In the genomic region with DNA sequence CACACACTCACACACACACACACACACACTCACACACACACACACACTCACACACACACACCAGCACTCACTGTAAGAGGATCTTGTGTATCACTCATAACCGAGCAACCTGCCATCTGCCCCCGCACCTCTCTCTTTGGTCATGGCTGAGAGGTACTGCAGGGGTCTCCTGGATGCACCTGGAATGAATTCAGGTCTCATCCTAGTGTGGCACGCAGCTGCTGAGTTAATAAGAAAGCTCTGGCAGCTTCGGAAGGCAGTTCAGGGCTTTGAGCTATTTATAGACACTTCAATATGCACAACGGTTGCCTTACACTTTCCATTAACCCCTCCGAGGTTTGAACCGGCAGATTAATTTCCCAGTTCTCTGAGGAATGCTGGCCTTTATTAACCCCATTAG, we compare ENCODE assay signal across 15 mouse cellular contexts.
A peak's percentile ranks its signal among the peaks of the same experiment; 100 is the strongest.
DNase-seq lines count a peak whose midpoint lies in the region; ATAC-seq and TF ChIP-seq lines count a peak whose summit lies in the region.
"Had no signal": no experiment of that assay in that cellular context is flagged by ENCODE, and none has a peak within 500 bp of the region (broad histone marks: within the 10 kb centered on the region; RNA-seq: fewer than 3 reads in every experiment).

No protein-coding gene starts in this region.

- intact Hi-C loops in heart, adult 2 months (cut with DNase I) = loop anchor here (5.0 kb wide), 1 partner anchor 108 kb away; no protein-coding TSS in a partner anchor

- no peaks in the 10 kb centered on the region for H3K9me3 ChIP-seq in forebrain, embryonic 14.5 days (replicated peaks; ENCODE audit: control insufficient read depth, low read length)
- no peaks in the 10 kb centered on the region for H3K9me3 ChIP-seq in forebrain, embryonic 12.5 days
- H3K9me3 ChIP-seq in heart, embryonic 15.5 days (replicated peaks) = no peaks in the 10 kb centered on the region
- no peaks in the 10 kb centered on the region for H3K9me3 ChIP-seq in limb, embryonic 11.5 days (ENCODE audit: control insufficient read depth, low read length)
- no peaks in the 10 kb centered on the region for H3K9me3 ChIP-seq in limb, embryonic 10.5 days (replicated peaks)
- peaks cover 9% of the 10 kb centered on the region for H3K9me3 ChIP-seq in limb, embryonic 12.5 days
- H3K9me3 ChIP-seq: lung, embryonic 15.5 days had no signal

- no peak for TF ChIP-seq EP300 in heart, adult 2 months (IDR thresholded peaks at IDR 0.05; ENCODE audit: insufficient read depth, low read depth, low read length)

- peak; percentile 56 for DNase-seq in forebrain, embryonic 14.5 days (ENCODE audit: low spot score)
- DNase-seq in heart, adult 2 months = no peak
- DNase-seq in limb, embryonic 11.5 days (ENCODE audit: low spot score) = peak; percentile 38
- DNase-seq in limb, embryonic 10.5 days (ENCODE audit: low spot score) = no peak
- DNase-seq in layer of hippocampus, adult 2 months (ENCODE audit: low spot score in 2 of 2) = no peak
- DNase-seq: adrenal gland, postnatal 36 days; cerebellum, postnatal 25 days; kidney, adult 18-20 months had no signal

- no peak for TF ChIP-seq CTCF in heart, adult 2 months (IDR thresholded peaks at IDR 0.05)
- no peak for TF ChIP-seq CTCF in layer of hippocampus, adult 2 months (conservative IDR thresholded peaks at IDR 0.05)

- no peak overlapping the region for H3K4me3 ChIP-seq in forebrain, embryonic 14.5 days (ENCODE audit: low read depth, low read length)
- no peak overlapping the region for H3K4me3 ChIP-seq in forebrain, embryonic 12.5 days (replicated peaks)
- no peak overlapping the region for H3K4me3 ChIP-seq in heart, embryonic 15.5 days
- no peak overlapping the region for H3K4me3 ChIP-seq in heart, adult 2 months
- no peak overlapping the region for H3K4me3 ChIP-seq in limb, embryonic 11.5 days (ENCODE audit: low read depth, low read length)
- no peak overlapping the region for H3K4me3 ChIP-seq in limb, embryonic 10.5 days
- no peak overlapping the region for H3K4me3 ChIP-seq in limb, embryonic 12.5 days (replicated peaks)
- H3K4me3 ChIP-seq in layer of hippocampus, adult 2 months = no peak overlapping the region
- H3K4me3 ChIP-seq: lung, embryonic 15.5 days had no signal

- no peaks in the 10 kb centered on the region for H3K36me3 ChIP-seq in forebrain, embryonic 14.5 days (ENCODE audit: control insufficient read depth, insufficient read depth, low read length)
- no peaks in the 10 kb centered on the region for H3K36me3 ChIP-seq in forebrain, embryonic 12.5 days (replicated peaks)
- H3K36me3 ChIP-seq in heart, embryonic 15.5 days = no peaks in the 10 kb centered on the region
- H3K36me3 ChIP-seq in heart, adult 2 months (ENCODE audit: control insufficient read depth, insufficient read depth, low read length) = no peaks in the 10 kb centered on the region
- no peaks in the 10 kb centered on the region for H3K36me3 ChIP-seq in limb, embryonic 11.5 days (ENCODE audit: control insufficient read depth, insufficient read depth, low read length)
- no peaks in the 10 kb centered on the region for H3K36me3 ChIP-seq in limb, embryonic 10.5 days
- no peaks in the 10 kb centered on the region for H3K36me3 ChIP-seq in limb, embryonic 12.5 days
- H3K36me3 ChIP-seq: lung, embryonic 15.5 days had no signal

- no peaks in the 10 kb centered on the region for H3K79me2 ChIP-seq in heart, adult 2 months (replicated peaks; ENCODE audit: control insufficient read depth, insufficient read depth, low read length)

- ATAC-seq in forebrain, embryonic 14.5 days = no peak
- ATAC-seq in forebrain, embryonic 12.5 days (ENCODE audit: low FRiP score) = no peak
- ATAC-seq in heart, embryonic 15.5 days (replicated peaks; ENCODE audit: insufficient number of reproducible peaks, insufficient read depth, low FRiP score, low read depth) = no peak
- no peak for ATAC-seq in limb, embryonic 11.5 days (ENCODE audit: insufficient number of reproducible peaks, low FRiP score, low TSS enrichment, low read depth)
- peak; percentile 64; the same call in 1 of the 2 replicates for ATAC-seq in limb, embryonic 12.5 days (ENCODE audit: insufficient number of reproducible peaks, insufficient read depth, low FRiP score, low TSS enrichment, low read depth)
- ATAC-seq: Patski had no signal

- no peak overlapping the region for H3K27ac ChIP-seq in forebrain, embryonic 14.5 days (ENCODE audit: low read depth, low read length)
- H3K27ac ChIP-seq in forebrain, embryonic 12.5 days = no peak overlapping the region
- no peak overlapping the region for H3K27ac ChIP-seq in heart, embryonic 15.5 days
- no peak overlapping the region for H3K27ac ChIP-seq in heart, adult 2 months
- H3K27ac ChIP-seq in limb, embryonic 11.5 days (replicated peaks; ENCODE audit: low read depth, low read length) = no peak overlapping the region
- no peak overlapping the region for H3K27ac ChIP-seq in limb, embryonic 10.5 days
- no peak overlapping the region for H3K27ac ChIP-seq in limb, embryonic 12.5 days
- no peak overlapping the region for H3K27ac ChIP-seq in layer of hippocampus, adult 2 months
- H3K27ac ChIP-seq: hindbrain, embryonic 14.5 days; lung, embryonic 15.5 days had no signal

- no peak overlapping the region for H3K4me2 ChIP-seq in forebrain, embryonic 14.5 days (ENCODE audit: low read length)
- H3K4me2 ChIP-seq in forebrain, embryonic 12.5 days = no peak overlapping the region
- H3K4me2 ChIP-seq in heart, embryonic 15.5 days = peak overlapping the region; percentile 25; the same call in 1 of the 2 replicates
- H3K4me2 ChIP-seq in limb, embryonic 11.5 days (ENCODE audit: low read depth, severe bottlenecking) = no peak overlapping the region
- no peak overlapping the region for H3K4me2 ChIP-seq in limb, embryonic 12.5 days
- H3K4me2 ChIP-seq: hindbrain, embryonic 14.5 days; liver, embryonic 11.5 days; lung, embryonic 15.5 days had no signal

- TF ChIP-seq POLR2A in heart, adult 2 months (IDR thresholded peaks at IDR 0.05; ENCODE audit: insufficient read depth, low read depth, low read length) = no peak

- no peaks in the 10 kb centered on the region for H3K4me1 ChIP-seq in forebrain, embryonic 14.5 days (ENCODE audit: control insufficient read depth, insufficient read depth, low read length)
- H3K4me1 ChIP-seq in forebrain, embryonic 12.5 days = no peaks in the 10 kb centered on the region
- peaks cover 7% of the 10 kb centered on the region for H3K4me1 ChIP-seq in heart, embryonic 15.5 days (replicated peaks)
- no peaks in the 10 kb centered on the region for H3K4me1 ChIP-seq in heart, adult 2 months (ENCODE audit: control insufficient read depth, insufficient read depth, low read length)
- no peaks in the 10 kb centered on the region for H3K4me1 ChIP-seq in limb, embryonic 11.5 days (ENCODE audit: control insufficient read depth, insufficient read depth, low read length)
- H3K4me1 ChIP-seq in limb, embryonic 10.5 days = peaks cover 6% of the 10 kb centered on the region
- peaks cover 7% of the 10 kb centered on the region for H3K4me1 ChIP-seq in limb, embryonic 12.5 days (replicated peaks)
- H3K4me1 ChIP-seq: lung, embryonic 15.5 days had no signal

- WGBS in forebrain, embryonic 14.5 days = 50% methylated on average over 7 of the region's 7 CpGs
- 62% methylated on average over 7 of the region's 7 CpGs for WGBS in forebrain, embryonic 12.5 days
- 32% methylated on average over 7 of the region's 7 CpGs for WGBS in heart, embryonic 15.5 days
- 35% methylated on average over 7 of the region's 7 CpGs for WGBS in heart, adult 2 months
- WGBS in limb, embryonic 11.5 days = 20% methylated on average over 7 of the region's 7 CpGs
- 52% methylated on average over 7 of the region's 7 CpGs for WGBS in limb, embryonic 10.5 days
- WGBS in limb, embryonic 12.5 days = 21% methylated on average over 7 of the region's 7 CpGs

- no peaks in the 10 kb centered on the region for H3K27me3 ChIP-seq in forebrain, embryonic 14.5 days (replicated peaks; ENCODE audit: control insufficient read depth, insufficient read depth, low read length)
- H3K27me3 ChIP-seq in forebrain, embryonic 12.5 days = no peaks in the 10 kb centered on the region
- no peaks in the 10 kb centered on the region for H3K27me3 ChIP-seq in heart, embryonic 15.5 days
- no peaks in the 10 kb centered on the region for H3K27me3 ChIP-seq in heart, adult 2 months (ENCODE audit: control insufficient read depth, insufficient read depth, low read length)
- no peaks in the 10 kb centered on the region for H3K27me3 ChIP-seq in limb, embryonic 11.5 days (ENCODE audit: control insufficient read depth, insufficient read depth, low read length)
- no peaks in the 10 kb centered on the region for H3K27me3 ChIP-seq in limb, embryonic 10.5 days (ENCODE audit: low read depth, poor library complexity, severe bottlenecking)
- no peaks in the 10 kb centered on the region for H3K27me3 ChIP-seq in limb, embryonic 12.5 days
- H3K27me3 ChIP-seq: lung, embryonic 15.5 days had no signal

- H3K9ac ChIP-seq in forebrain, embryonic 14.5 days (ENCODE audit: low read length) = no peak overlapping the region
- H3K9ac ChIP-seq in forebrain, embryonic 12.5 days = no peak overlapping the region
- no peak overlapping the region for H3K9ac ChIP-seq in heart, embryonic 15.5 days
- no peak overlapping the region for H3K9ac ChIP-seq in heart, adult 2 months (ENCODE audit: low read depth, low read length)
- no peak overlapping the region for H3K9ac ChIP-seq in limb, embryonic 11.5 days (ENCODE audit: low read length)
- no peak overlapping the region for H3K9ac ChIP-seq in limb, embryonic 12.5 days (replicated peaks)
- H3K9ac ChIP-seq: hindbrain, embryonic 14.5 days; lung, embryonic 15.5 days had no signal

Comparison
In these comparisons a context has a peak if more than half of its experiments do, and no peak if none do; other contexts are left out.
1. DNase-seq: peak in forebrain, embryonic 14.5 days (single experiment) and limb, embryonic 11.5 days (single experiment); none in heart, adult 2 months (0 of 2), limb, embryonic 10.5 days (single experiment) and layer of hippocampus, adult 2 months (0 of 2).